Mouse (Mus musculus) E14TG2a.4 (cell line): ENCODE data around the gene Zfp866.

Experiments used
- H3K27me3 ChIP-seq: 2 replicates; pipeline ENCODE4 v1.6.1; 2014; ENCODE audit warnings: low read length, control low read depth; ENCODE audit not compliant: insufficient read depth
- H3K36me3 ChIP-seq: 2 replicates; pipeline ENCODE4 v1.6.1; 2014; ENCODE audit warnings: low read length, control low read depth; ENCODE audit not compliant: insufficient read depth
- H3K4me1 ChIP-seq: replicated peaks from 2 replicates; pipeline ENCODE4 v1.6.1; 2014; ENCODE audit warnings: low read depth, low read length, control low read depth
- H3K4me3 ChIP-seq: replicated peaks from 2 replicates; pipeline ENCODE4 v1.5.1; 2014; ENCODE audit warnings: mild to moderate bottlenecking, low read length
- H3K9me3 ChIP-seq: 2 replicates; pipeline ENCODE4 v1.6.1; 2014; ENCODE audit warnings: low read length, control low read depth
- CTCF ChIP-seq: conservative IDR thresholded peaks from 2 replicates; pipeline ENCODE4 v1.5.1; 2014; ENCODE audit warnings: low read length
- NANOG ChIP-seq: IDR thresholded peaks from 2 replicates; pipeline ENCODE4 v1.6.1; 2014; ENCODE audit warnings: borderline replicate concordance, low read length, mixed read lengths
- POU5F1 ChIP-seq: IDR thresholded peaks from 2 replicates; pipeline ENCODE4 v1.6.1; 2014; ENCODE audit warnings: low read length, borderline replicate concordance

Zfp866 gene

GRCm38 (mm10) chr8:69814881-69815280 is 23.9 kb upstream of the Zfp866 start:
- no peaks in the 10 kb centered on the region for H3K9me3 ChIP-seq
- TF ChIP-seq POU5F1 (no peak), CTCF (peak; percentile 22; the same call in 1 of the 2 replicates), NANOG (no peak)
- no peak overlapping the region for H3K4me3 ChIP-seq
- peaks cover 34% of the 10 kb centered on the region for H3K4me1 ChIP-seq
- peaks cover 6% of the 10 kb centered on the region for H3K36me3 ChIP-seq
- peaks cover 22% of the 10 kb centered on the region for H3K27me3 ChIP-seq

DNA sequence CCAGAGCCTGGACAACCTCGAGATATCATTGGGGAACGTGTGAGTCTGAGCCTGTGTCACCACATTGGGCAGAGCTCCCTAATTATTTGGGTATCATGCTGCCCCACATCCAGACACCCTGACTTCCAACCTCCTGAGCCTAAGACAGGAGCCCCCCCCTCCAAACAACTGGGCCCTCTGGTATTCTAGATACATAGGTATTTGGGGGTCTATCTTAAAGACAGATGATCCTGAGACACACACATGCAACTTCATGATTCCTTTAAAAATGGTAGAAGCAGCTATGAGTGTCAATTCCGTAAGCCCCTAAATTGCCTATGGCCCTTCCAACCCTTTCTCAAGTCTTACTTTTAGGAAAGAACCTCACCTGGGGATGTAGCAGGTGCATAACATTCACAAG is 18.8 kb upstream of the Zfp866 start:
- peaks cover 36% of the 10 kb centered on the region for H3K36me3 ChIP-seq
- no peak for TF ChIP-seq CTCF
- TF ChIP-seq NANOG: no peak
- TF ChIP-seq POU5F1: no peak

GRCm38 (mm10) chr8:69808864-69809403 is 18.0 kb upstream of the Zfp866 start:
- Histone ChIP-seq H3K27me3 (peaks cover 21% of the 10 kb centered on the region), H3K9me3 (no peaks in the 10 kb centered on the region), H3K36me3 (peaks cover 45% of the 10 kb centered on the region), H3K4me3 (peak overlapping the region; percentile 77), H3K4me1 (peaks cover 49% of the 10 kb centered on the region)
- no peak for TF ChIP-seq NANOG
- TF ChIP-seq POU5F1: no peak
- no peak for TF ChIP-seq CTCF

More for the DNA sequence above, 18.8 kb upstream of the Zfp866 start:
- Histone ChIP-seq H3K9me3 (no peaks in the 10 kb centered on the region), H3K4me3 (no peak overlapping the region), H3K27me3 (peaks cover 21% of the 10 kb centered on the region), H3K4me1 (peaks cover 56% of the 10 kb centered on the region)

GRCm38 (mm10) chr8:69808094-69808863 is 17.3 kb upstream of the Zfp866 start, which contains the start of gene Gmip:
Gene Gmip (plus strand): TSS chr8:69808679.
- peaks cover 21% of the 10 kb centered on the region for H3K27me3 ChIP-seq
- H3K9me3 ChIP-seq: no peaks in the 10 kb centered on the region
- peak within 1 kb of the TSS; percentile 77 for H3K4me3 ChIP-seq
- H3K36me3 ChIP-seq: peaks cover 51% of the 10 kb centered on the region
- TF ChIP-seq CTCF (no peak), NANOG (no peak), POU5F1 (no peak)
- H3K4me1 ChIP-seq: peaks cover 45% of the 10 kb centered on the region

DNA sequence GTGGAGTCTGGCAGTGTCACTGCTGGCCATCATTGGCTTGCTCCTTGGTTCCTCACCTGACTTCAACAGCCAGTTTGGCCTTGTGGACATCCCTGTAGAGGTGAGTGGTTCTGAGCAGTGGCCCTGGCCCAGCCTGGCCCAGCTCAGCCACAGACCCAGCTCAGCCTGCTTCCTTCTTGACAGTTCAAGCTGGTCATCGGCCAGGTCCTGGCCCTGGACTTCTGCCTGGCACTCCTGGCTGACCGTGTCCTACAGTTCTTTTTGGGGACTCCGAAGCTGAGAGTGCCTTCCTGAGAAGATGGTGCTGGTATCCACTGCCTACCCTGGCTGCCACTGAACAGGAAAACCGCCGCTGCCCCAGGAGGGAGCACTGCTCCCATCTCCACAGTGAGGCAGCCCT is 16.3 kb upstream of the Zfp866 start:
- Histone ChIP-seq H3K4me3 (no peak overlapping the region; the same call in 1 of the 2 replicates), H3K4me1 (peaks cover 46% of the 10 kb centered on the region), H3K27me3 (peaks cover 21% of the 10 kb centered on the region), H3K9me3 (no peaks in the 10 kb centered on the region), H3K36me3 (peaks cover 62% of the 10 kb centered on the region)
- no peak for TF ChIP-seq NANOG
- no peak for TF ChIP-seq POU5F1
- TF ChIP-seq CTCF: no peak

- Histone ChIP-seq H3K36me3 (peaks cover 79% of the 10 kb centered on the region), H3K27me3 (peaks cover 10% of the 10 kb centered on the region), H3K9me3 (no peaks in the 10 kb centered on the region), H3K4me1 (peaks cover 46% of the 10 kb centered on the region), H3K4me3 (no peak overlapping the region)
- TF ChIP-seq CTCF (no peak), NANOG (no peak), POU5F1 (no peak)
Measured at GRCm38 (mm10) chr8:69805491-69805890, 14.5 kb upstream of the Zfp866 start.

GRCm38 (mm10) chr8:69805086-69805485 is 14.1 kb upstream of the Zfp866 start:
- TF ChIP-seq NANOG (no peak), POU5F1 (no peak), CTCF (no peak)
- Histone ChIP-seq H3K36me3 (peaks cover 83% of the 10 kb centered on the region), H3K4me1 (peaks cover 46% of the 10 kb centered on the region), H3K9me3 (no peaks in the 10 kb centered on the region), H3K27me3 (peaks cover 6% of the 10 kb centered on the region; the same call in 1 of the 2 replicates), H3K4me3 (no peak overlapping the region)

DNA sequence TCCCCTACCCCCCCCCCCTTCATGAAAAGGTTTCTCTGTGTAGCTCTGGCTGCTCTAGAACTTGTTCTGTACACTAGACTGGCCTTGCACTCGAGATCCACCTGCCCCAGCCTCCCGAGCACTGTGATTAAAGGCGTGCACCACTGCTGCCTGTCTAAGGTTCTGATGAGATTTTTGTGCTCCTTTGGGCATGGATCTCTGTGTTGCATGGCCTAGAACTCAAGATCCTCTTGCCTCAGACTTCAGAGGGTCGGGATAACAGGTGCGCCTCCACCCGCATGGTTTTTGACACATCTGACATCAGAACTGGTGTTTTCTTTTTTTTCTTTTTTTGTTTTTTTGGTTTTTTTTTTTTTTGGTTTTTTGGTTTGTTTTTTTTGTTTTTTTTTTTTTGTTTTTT is 13.6 kb upstream of the Zfp866 start:
- H3K27me3 ChIP-seq: peaks cover under 1% of the 10 kb centered on the region; the same call in 1 of the 2 replicates
- H3K4me3 ChIP-seq: no peak overlapping the region
- peaks cover 89% of the 10 kb centered on the region for H3K36me3 ChIP-seq
- TF ChIP-seq CTCF (no peak), NANOG (no peak), POU5F1 (no peak)
- no peaks in the 10 kb centered on the region for H3K9me3 ChIP-seq
- H3K4me1 ChIP-seq: peaks cover 41% of the 10 kb centered on the region
